Mouse (Mus musculus) gastrocnemius, adult 2 months (tissue): Measurements from ENCODE around the gene Fli1. TPM values are rescaled to one million over a fixed set of nuclear protein-coding genes. Genes with fewer than 3 reads are reported as not detected.

Source experiments
- DNase-seq: peaks from one replicate; pipeline ENCODE4 v3.0.0; 2022
- H3K27ac ChIP-seq: fragments of 200-600 bp; 2 replicates; pipeline ENCODE4 v1.8.1; 2022; ENCODE audit warnings: mild to moderate bottlenecking
- H3K4me3 ChIP-seq: fragments of 200-600 bp; 2 replicates; pipeline ENCODE4 v1.8.1; 2022; ENCODE audit warnings: mild to moderate bottlenecking, moderate library complexity
- CTCF ChIP-seq: fragments of 200-600 bp; IDR thresholded peaks from 2 replicates; pipeline ENCODE4 v1.8.1; 2022; ENCODE audit warnings: antibody characterized with exemption, mild to moderate bottlenecking, moderate library complexity
- intact Hi-C: fragments of 180-260 bp; cut with DNase I; formaldehyde crosslinking; loops from one replicate; pipeline ENCODE4 v1.15.1; 2025
- total RNA-seq, 2 experiments: library from RNA; stranded (reverse); gene quantifications; 2 replicates each; pipeline ENCODE4 v1.2.3; 2021

The Fli1 gene
- total RNA-seq, 2 experiments from 2014 or later: 7.9 to 8.5 TPM

GRCm38 (mm10) chr9:32567603-32568002 is 24.9 kb upstream of the Fli1 start:
- Histone ChIP-seq H3K27ac (no peak overlapping the region), H3K4me3 (no peak overlapping the region)
- intact Hi-C loops: no loop called here
- DNase-seq: no peak
- TF ChIP-seq CTCF: no peak

DNA sequence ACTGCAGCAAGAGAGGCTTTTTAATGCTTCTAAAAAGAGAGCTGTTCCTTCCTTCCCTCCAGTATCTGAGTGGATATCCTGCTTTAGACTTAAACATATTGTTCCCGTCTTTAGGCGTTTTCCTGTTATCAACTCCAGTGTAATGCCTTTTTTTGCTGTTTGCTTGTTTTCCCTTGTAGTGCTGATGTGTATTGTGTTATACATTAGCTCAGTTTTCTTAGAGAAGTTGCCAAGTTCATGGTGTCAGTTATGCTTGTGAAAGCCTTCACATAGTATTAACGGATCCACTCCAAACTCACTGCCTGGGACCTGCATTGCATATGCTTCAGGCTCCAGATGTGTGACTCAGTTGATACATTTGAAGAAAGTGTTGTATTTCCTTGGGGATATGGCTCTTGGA is 22.6 kb upstream of the Fli1 start:
- Histone ChIP-seq H3K4me3 (no peak overlapping the region), H3K27ac (no peak overlapping the region)
- intact Hi-C loops: no loop called here
- DNase-seq: no peak
- TF ChIP-seq CTCF: no peak

DNA sequence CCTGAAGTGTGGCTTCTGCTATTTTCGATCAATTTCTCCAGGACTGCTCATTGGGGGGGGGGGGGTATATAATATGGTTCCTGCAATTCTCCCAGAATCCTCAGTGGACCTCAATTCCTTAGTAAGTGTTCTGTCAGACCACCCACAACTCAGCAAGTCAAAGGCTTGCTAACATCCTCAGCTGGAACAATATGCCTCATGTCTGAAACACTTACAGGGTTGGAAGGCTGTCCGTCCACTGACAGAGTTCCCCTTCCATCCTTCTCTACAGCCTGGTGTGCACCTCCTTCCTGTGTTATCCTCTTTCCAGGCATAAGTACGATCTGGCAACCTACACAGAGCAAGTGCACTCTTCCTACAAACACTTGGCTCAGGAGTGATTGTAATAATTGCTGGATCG is 20.2 kb upstream of the Fli1 start:
- H3K27ac ChIP-seq: no peak overlapping the region
- no peak for DNase-seq
- no peak overlapping the region; the same call in 1 of the 2 replicates for H3K4me3 ChIP-seq
- no peak for TF ChIP-seq CTCF
- intact Hi-C loops: loop anchor here (5.0 kb wide), 1 partner anchor 156 kb away; no protein-coding TSS in a partner anchor

- intact Hi-C loops: loop anchor here (5.0 kb wide), 1 partner anchor 155 kb away; no protein-coding TSS in a partner anchor
- Histone ChIP-seq H3K27ac (no peak overlapping the region), H3K4me3 (peak overlapping the region; percentile 48)
- no peak for DNase-seq
- peak; percentile 58 for TF ChIP-seq CTCF
Measured at GRCm38 (mm10) chr9:32562409-32562808, 19.7 kb upstream of the Fli1 start.

DNA sequence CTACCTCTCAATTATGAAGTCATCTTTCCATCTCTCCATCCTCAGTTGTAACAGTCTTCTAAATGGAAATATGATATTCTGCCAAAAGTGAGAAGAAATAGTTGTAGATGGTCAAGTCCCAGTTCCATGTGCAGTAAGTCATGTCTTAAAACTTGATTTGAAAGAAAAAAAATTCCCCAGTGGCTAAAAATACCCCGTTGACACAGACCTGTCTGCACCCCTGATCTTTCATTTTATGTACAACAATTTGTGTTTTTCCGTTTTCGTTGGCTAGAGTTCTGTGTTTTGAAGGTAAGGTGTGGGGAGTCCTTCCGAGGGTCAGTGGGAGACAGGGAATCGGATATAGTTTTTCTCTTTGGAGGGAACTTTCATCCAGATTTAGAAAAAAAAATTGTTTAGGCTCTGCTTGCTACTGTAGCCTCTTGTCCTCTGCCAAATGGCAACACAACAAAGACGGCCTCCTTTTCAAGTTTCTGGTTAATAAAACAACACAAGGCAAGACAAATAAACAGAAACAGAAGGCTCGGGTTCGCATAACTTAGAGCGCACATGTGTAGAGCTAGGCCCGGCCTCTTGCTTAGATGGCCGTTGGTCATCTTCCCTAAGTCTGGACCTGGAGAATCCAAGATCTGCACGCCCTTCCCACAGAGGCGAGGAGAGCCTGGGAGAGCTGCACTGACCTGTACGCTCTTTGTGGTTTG is 18.7 kb upstream of the Fli1 start:
- Histone ChIP-seq H3K27ac (no peak overlapping the region), H3K4me3 (no peak overlapping the region)
- intact Hi-C loops: loop anchor here (5.0 kb wide), 1 partner anchor 154 kb away; no protein-coding TSS in a partner anchor
- no peak for TF ChIP-seq CTCF
- DNase-seq: no peak

GRCm38 (mm10) chr9:32559859-32560258 is 17.2 kb upstream of the Fli1 start:
- DNase-seq: no peak
- intact Hi-C loops: loop anchor here (5.0 kb wide), 1 partner anchor 153 kb away; no protein-coding TSS in a partner anchor
- H3K4me3 ChIP-seq: no peak overlapping the region

DNA sequence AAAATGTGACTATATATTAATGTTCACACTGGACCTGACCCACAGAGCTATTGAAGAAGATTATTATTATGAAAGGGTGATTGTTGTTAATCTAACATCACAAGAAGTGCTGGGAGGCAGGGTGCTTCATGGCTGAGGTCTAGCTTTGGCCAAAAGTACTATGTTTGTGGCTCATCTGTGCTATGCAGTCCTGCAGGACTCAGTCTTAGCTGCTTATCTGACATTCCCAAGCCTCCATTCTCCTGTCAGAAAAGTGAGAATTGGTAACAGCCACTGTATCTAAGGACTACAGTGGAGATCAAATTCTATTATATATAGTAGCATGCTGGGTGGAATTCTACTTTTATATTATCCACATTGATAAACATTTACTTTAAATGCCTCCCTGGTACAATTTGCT is 16.8 kb upstream of the Fli1 start:
- DNase-seq: no peak
- H3K4me3 ChIP-seq: no peak overlapping the region
- intact Hi-C loops: no loop called here
- no peak for TF ChIP-seq CTCF
- H3K27ac ChIP-seq: no peak overlapping the region

More at GRCm38 (mm10) chr9:32559859-32560258, 17.2 kb upstream of the Fli1 start:
- TF ChIP-seq CTCF: no peak
- H3K27ac ChIP-seq: no peak overlapping the region

- TF ChIP-seq CTCF: no peak
- no peak overlapping the region for H3K27ac ChIP-seq
- no peak for DNase-seq
- H3K4me3 ChIP-seq: no peak overlapping the region
- intact Hi-C loops: no loop called here
Measured at GRCm38 (mm10) chr9:32556313-32556712, 13.7 kb upstream of the Fli1 start.

DNA sequence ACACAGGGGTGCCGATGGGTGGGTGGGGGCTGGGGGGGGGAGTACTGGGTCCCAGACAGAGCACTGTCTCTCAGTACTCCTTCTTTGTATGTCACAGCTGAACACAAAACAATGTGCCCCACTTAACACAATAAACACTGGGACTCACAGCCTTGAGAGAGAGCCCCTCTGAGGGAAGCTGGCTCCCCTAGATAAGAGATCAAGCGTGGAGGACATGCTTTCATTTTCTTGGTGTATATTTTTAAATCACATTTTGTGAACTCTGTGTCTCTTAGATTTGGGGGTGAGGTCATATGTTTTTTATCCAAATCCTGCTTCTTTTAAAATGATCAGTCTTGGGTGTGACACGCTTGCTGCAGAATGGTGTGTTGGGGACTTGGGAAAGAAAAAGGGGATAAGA is 12.6 kb upstream of the Fli1 start:
- TF ChIP-seq CTCF: no peak
- no peak for DNase-seq

DNA sequence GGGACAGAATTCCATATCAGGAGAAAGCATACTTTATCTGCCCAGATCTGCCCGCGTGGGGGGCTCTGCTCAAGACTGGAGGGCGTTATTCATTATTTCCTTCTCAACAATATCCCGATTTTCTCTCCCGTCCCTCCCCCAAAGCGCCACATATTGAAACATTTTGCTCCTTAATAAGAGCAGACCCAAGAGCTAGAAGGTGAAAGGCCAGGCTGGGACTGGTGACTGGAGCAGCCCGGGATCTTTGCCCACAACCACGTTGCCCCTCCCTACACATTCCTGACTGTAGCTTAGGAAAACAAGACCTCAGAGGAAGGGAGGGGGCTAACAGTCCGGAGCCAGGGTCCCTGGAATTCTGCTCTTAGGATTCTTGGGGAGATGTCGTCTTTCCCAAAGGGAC is 7.9 kb upstream of the Fli1 start:
- TF ChIP-seq CTCF: no peak
- H3K4me3 ChIP-seq: no peak overlapping the region
- DNase-seq: no peak
- no peak overlapping the region for H3K27ac ChIP-seq
- intact Hi-C loops: no loop called here

More for the DNA sequence above, 12.6 kb upstream of the Fli1 start:
- intact Hi-C loops: no loop called here
- Histone ChIP-seq H3K4me3 (no peak overlapping the region), H3K27ac (no peak overlapping the region)

GRCm38 (mm10) chr9:32549462-32550384 is 7.1 kb upstream of the Fli1 start:
- H3K27ac ChIP-seq: no peak overlapping the region
- H3K4me3 ChIP-seq: no peak overlapping the region
- intact Hi-C loops: no loop called here
- DNase-seq: no peak
- no peak for TF ChIP-seq CTCF

GRCm38 (mm10) chr9:32546731-32547130 is 4.1 kb upstream of the Fli1 start:
- no peak for DNase-seq
- Histone ChIP-seq H3K27ac (no peak overlapping the region), H3K4me3 (no peak overlapping the region)
- TF ChIP-seq CTCF: no peak
- intact Hi-C loops: no loop called here
